Mouse (Mus musculus) testis, postnatal 14 days (tissue): ENCODE measurements around the gene Ypel2.

Source experiments
- DNase-seq: peaks from one replicate; pipeline ENCODE4 v3.0.0; 2021; ENCODE audit warnings: low spot score

Gene Ypel2

GRCm38 (mm10) chr11:86895567-86895966 is 97.9 kb downstream of the Ypel2 start:
- DNase-seq: no peak

GRCm38 (mm10) chr11:86895156-86895555 is 98.4 kb downstream of the Ypel2 start:
- DNase-seq: no peak

GRCm38 (mm10) chr11:86894171-86894577 is 99.3 kb downstream of the Ypel2 start:
- DNase-seq: peak; percentile 74

GRCm38 (mm10) chr11:86892996-86893670 is 100.4 kb downstream of the Ypel2 start:
- DNase-seq: no peak
